15 mouse cellular contexts compared by ENCODE assay signal in the genomic region with DNA sequence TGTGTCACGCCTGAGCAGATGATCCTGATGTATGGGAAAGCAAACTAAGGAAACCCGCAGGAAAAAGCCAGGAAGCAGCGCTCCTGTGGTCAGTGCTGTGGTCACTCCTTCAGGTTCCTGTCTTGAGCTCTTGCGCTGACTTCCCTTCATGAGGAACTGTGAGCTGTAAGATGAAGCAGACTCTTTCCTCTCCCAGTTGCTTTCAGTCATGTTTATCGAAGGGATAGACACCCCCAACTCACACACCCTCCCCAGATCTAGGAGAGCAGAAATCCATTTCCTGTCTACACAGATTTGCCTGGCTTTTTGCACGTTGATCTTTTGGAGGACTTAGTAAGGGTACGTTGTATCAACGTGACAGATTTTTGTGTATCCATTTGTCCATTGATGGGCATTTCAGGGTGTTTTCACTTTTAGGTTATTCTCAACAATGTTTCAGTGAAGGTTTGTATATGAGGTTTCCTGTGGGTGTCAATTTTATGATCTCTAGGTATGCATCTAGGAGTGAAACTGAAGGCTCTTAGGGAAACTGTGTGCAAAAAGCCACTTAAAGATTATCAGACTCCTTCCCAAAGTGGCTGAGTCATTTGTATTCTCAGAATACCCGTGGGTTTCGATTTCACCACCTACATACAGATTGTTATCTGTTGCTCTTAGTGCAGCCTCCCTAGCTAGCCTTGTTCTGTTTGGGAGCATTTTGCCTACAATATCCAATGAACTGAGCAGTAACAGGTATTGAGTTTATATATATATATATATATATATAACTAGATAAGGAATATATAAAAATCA. TPM values are rescaled to one million over a fixed set of nuclear protein-coding genes. Genes with fewer than 3 reads are reported as not detected.
A peak's percentile ranks its signal among the peaks of the same experiment; 100 is the strongest.
DNase-seq lines count a peak whose midpoint lies in the region; ATAC-seq and TF ChIP-seq lines count a peak whose summit lies in the region.
"Had no signal": no experiment of that assay in that cellular context is flagged by ENCODE, and none has a peak within 500 bp of the region (broad histone marks: within the 10 kb centered on the region; RNA-seq: fewer than 3 reads in every experiment).

No protein-coding gene starts in this region.

- WGBS in forebrain, embryonic 13.5 days: 81% methylated on average over 10 of the region's 10 CpGs
- 10% methylated on average over 10 of the region's 10 CpGs for WGBS in thymus, adult 2 months

- no peak for TF ChIP-seq CTCF in MEL (IDR thresholded peaks at IDR 0.05 in 2 of 3, conservative IDR thresholded peaks at IDR 0.05 in 1 of 3; ENCODE audit: control insufficient read depth in 1 of 3, insufficient read depth in 1 of 3, low read depth in 2 of 3, low read length in 3 of 3, poor library complexity in 1 of 3, severe bottlenecking in 1 of 3)
- TF ChIP-seq CTCF in thymus, adult 2 months (IDR thresholded peaks at IDR 0.05; ENCODE audit: borderline replicate concordance, control insufficient read depth, extremely low read depth, insufficient read depth, low read length, poor library complexity): no peak

- peak overlapping the region; percentile 33 for H3K9ac ChIP-seq in MEL (ENCODE audit: control insufficient read depth, low read depth, low read length, poor library complexity, severe bottlenecking)
- H3K9ac ChIP-seq in forebrain, embryonic 13.5 days: no peak overlapping the region
- H3K9ac ChIP-seq: midbrain, embryonic 12.5 days; neural tube, embryonic 12.5 days had no signal

- H3K4me3 ChIP-seq in MEL (ENCODE audit: control insufficient read depth in 1 of 2, insufficient read depth in 1 of 2, low read depth in 2 of 2, low read length in 2 of 2): peak overlapping the region; percentile 35 to 37
- no peak overlapping the region for H3K4me3 ChIP-seq in forebrain, embryonic 13.5 days
- H3K4me3 ChIP-seq in thymus, adult 2 months (ENCODE audit: control insufficient read depth, insufficient read depth, low read length): no peak overlapping the region
- H3K4me3 ChIP-seq: forebrain, embryonic 10.5 days; left cerebral cortex, adult 2 months; midbrain, embryonic 12.5 days; neural tube, embryonic 12.5 days had no signal

- no peaks in the 10 kb centered on the region for H3K27me3 ChIP-seq in MEL (ENCODE audit: control insufficient read depth in 1 of 2, insufficient read depth in 2 of 2, low read length in 2 of 2)
- no peaks in the 10 kb centered on the region for H3K27me3 ChIP-seq in forebrain, embryonic 13.5 days
- no peaks in the 10 kb centered on the region for H3K27me3 ChIP-seq in thymus, adult 2 months (ENCODE audit: control insufficient read depth, insufficient read depth, low read length)
- H3K27me3 ChIP-seq: midbrain, embryonic 12.5 days; neural tube, embryonic 12.5 days had no signal

- TF ChIP-seq POLR2A in MEL (IDR thresholded peaks at IDR 0.05; ENCODE audit: control insufficient read depth in 1 of 2, insufficient read depth in 1 of 2, low read depth in 1 of 2, low read length in 2 of 2, poor library complexity in 1 of 2): no peak
- no peak for TF ChIP-seq POLR2A in thymus, adult 2 months (IDR thresholded peaks at IDR 0.05; ENCODE audit: control insufficient read depth, extremely low read depth, insufficient read depth, low read length, poor library complexity)

- ATAC-seq in erythroid progenitor cell, adult 5-6 weeks (replicated peaks; ENCODE audit: low FRiP score, poor library complexity, severe bottlenecking): peak; percentile 70; the same call in 1 of the 2 replicates
- peak; percentile 77 for ATAC-seq in megakaryocyte, adult 5-6 weeks (ENCODE audit: poor library complexity, severe bottlenecking)
- ATAC-seq in forebrain, embryonic 13.5 days: no peak
- ATAC-seq: intestine, embryonic 16.5 days had no signal

- peak; percentile 60 to 65; a peak in 3 of 4 replicates for TF ChIP-seq EP300 in MEL (IDR thresholded peaks at IDR 0.05; ENCODE audit: low read depth in 1 of 2, low read length in 2 of 2)

- H3K27ac ChIP-seq in MEL (ENCODE audit: control insufficient read depth, low read depth, low read length): peak overlapping the region; percentile 69
- no peak overlapping the region for H3K27ac ChIP-seq in forebrain, embryonic 13.5 days
- H3K27ac ChIP-seq in thymus, adult 2 months (ENCODE audit: control insufficient read depth, insufficient read depth, low read length): no peak overlapping the region
- H3K27ac ChIP-seq: forebrain, embryonic 10.5 days; left cerebral cortex, adult 2 months; midbrain, embryonic 12.5 days; neural tube, embryonic 12.5 days had no signal

- peak; percentile 77 for DNase-seq in CD4-positive helper T cell, adult 2 months (ENCODE audit: low read depth, low spot score)
- peak; percentile 74 for DNase-seq in MEL (ENCODE audit: low read depth, low spot score)
- no peak for DNase-seq in T-cell, adult 2 months (ENCODE audit: low spot score)
- no peak for DNase-seq in thymus, adult 2 months
- DNase-seq: cerebellum, adult 11-12 months; kidney, postnatal 36 days; thymus, postnatal 36 days had no signal

- peaks cover 0 to 20% of the 10 kb centered on the region in 2 experiments; a peak in 2 of 4 replicates for H3K36me3 ChIP-seq in MEL (ENCODE audit: control insufficient read depth in 1 of 2, insufficient read depth in 2 of 2, low read length in 2 of 2)
- H3K36me3 ChIP-seq in forebrain, embryonic 13.5 days (ENCODE audit: poor library complexity, severe bottlenecking): no peaks in the 10 kb centered on the region
- H3K36me3 ChIP-seq in thymus, adult 2 months (ENCODE audit: control insufficient read depth, insufficient read depth, low read length): no peaks in the 10 kb centered on the region
- H3K36me3 ChIP-seq: forebrain, embryonic 10.5 days; midbrain, embryonic 12.5 days; neural tube, embryonic 12.5 days had no signal

- no peak for TF ChIP-seq RAD21 in MEL (IDR thresholded peaks at IDR 0.05; ENCODE audit: low read depth, low read length)

- H3K9me3 ChIP-seq in MEL (replicated peaks; ENCODE audit: insufficient read depth, low read length): no peaks in the 10 kb centered on the region
- no peaks in the 10 kb centered on the region for H3K9me3 ChIP-seq in forebrain, embryonic 13.5 days (replicated peaks)
- H3K9me3 ChIP-seq: forebrain, embryonic 10.5 days; midbrain, embryonic 12.5 days; neural tube, embryonic 12.5 days had no signal

- no peak overlapping the region for H3K4me2 ChIP-seq in forebrain, embryonic 13.5 days
- H3K4me2 ChIP-seq: midbrain, embryonic 12.5 days; neural tube, embryonic 12.5 days had no signal

- H3K79me2 ChIP-seq in MEL (ENCODE audit: control insufficient read depth, insufficient read depth, low read length, poor library complexity): no peaks in the 10 kb centered on the region

- H3K4me1 ChIP-seq in MEL (ENCODE audit: control insufficient read depth in 1 of 2, insufficient read depth in 2 of 2, low read length in 2 of 2): peaks cover 5 to 18% of the 10 kb centered on the region in 2 experiments
- H3K4me1 ChIP-seq in forebrain, embryonic 13.5 days: no peaks in the 10 kb centered on the region
- peaks cover 3% of the 10 kb centered on the region for H3K4me1 ChIP-seq in thymus, adult 2 months (replicated peaks; ENCODE audit: control insufficient read depth, insufficient read depth, low read length)
- H3K4me1 ChIP-seq: forebrain, embryonic 10.5 days; midbrain, embryonic 12.5 days; neural tube, embryonic 12.5 days had no signal

TF ChIP-seq in MEL, 35 proteins besides CTCF, POLR2A, EP300 and RAD21:
- TF ChIP-seq GATA1 (IDR thresholded peaks at IDR 0.05; ENCODE audit: low read depth, low read length) (peak; percentile 91), RCOR1 (IDR thresholded peaks at IDR 0.05; ENCODE audit: low read depth, low read length) (peak; percentile 28; the same call in 1 of the 2 replicates), NRF1 (IDR thresholded peaks at IDR 0.05; ENCODE audit: insufficient read depth, low read depth, low read length, poor library complexity, severe bottlenecking) (no peak), ETS1 (IDR thresholded peaks at IDR 0.05; ENCODE audit: low read depth, low read length) (peak; percentile 79)

RNA-seq across cellular contexts. Expression of a gene that starts 6.5 kb away (rescaled TPM):
- 20.0 and 24.5 TPM in 2 replicates for total RNA-seq in MEL (2012; rRNA removed)
- 10 to 100 TPM; 21.8 to 70.7 TPM for polyA plus RNA-seq in MEL (2012; ENCODE audit: insufficient read depth in 1 of 2, insufficient read length in 2 of 2, low read depth in 1 of 2, low replicate concordance in 2 of 2, missing spikeins in 1 of 2)
- total RNA-seq in erythroid progenitor cell, adult 5-6 weeks (2015; ENCODE audit: low replicate concordance): 27.8 and 31.0 TPM in 2 replicates
- total RNA-seq in erythroid progenitor cell, adult 5-6 weeks (2017; ENCODE audit: low replicate concordance): 20.7 and 30.2 TPM in 2 replicates
- total RNA-seq in megakaryocyte, adult 5-6 weeks (2015): 57.5 and 63.1 TPM in 2 replicates
- 29.1 and 40.5 TPM in 2 replicates for total RNA-seq in megakaryocyte, adult 5-6 weeks (2017)
- polyA plus RNA-seq in forebrain, embryonic 13.5 days (2015; fragmentation: Nextera tagmentation; extraction: Ambion mirVana): 65.2 and 72.3 TPM in 2 replicates
- polyA plus RNA-seq in thymus, adult 2 months (2012; rRNA removed): 17.8 and 18.5 TPM in 2 replicates

RNA-seq across cellular contexts. Expression of a gene that starts 12.4 kb away (rescaled TPM):
- 16.5 and 18.1 TPM in 2 replicates for total RNA-seq in MEL (2012; rRNA removed)
- polyA plus RNA-seq in MEL (2012; ENCODE audit: insufficient read depth in 1 of 2, insufficient read length in 2 of 2, low read depth in 1 of 2, low replicate concordance in 2 of 2, missing spikeins in 1 of 2): 10 to 100 TPM in 1 of 2 experiments, not detected in 1; 12.0 TPM
- total RNA-seq in erythroid progenitor cell, adult 5-6 weeks (2015; ENCODE audit: low replicate concordance): 0.42 and 1.8 TPM in 2 replicates
- total RNA-seq in erythroid progenitor cell, adult 5-6 weeks (2017; ENCODE audit: low replicate concordance): 2.6 and 5.4 TPM in 2 replicates
- 5.4 and 9.8 TPM in 2 replicates for total RNA-seq in megakaryocyte, adult 5-6 weeks (2015)
- total RNA-seq in megakaryocyte, adult 5-6 weeks (2017): 20.7 and 26.1 TPM in 2 replicates
- polyA plus RNA-seq in forebrain, embryonic 13.5 days (2015; fragmentation: Nextera tagmentation; extraction: Ambion mirVana): 19.3 and 20.3 TPM in 2 replicates
- polyA plus RNA-seq in thymus, adult 2 months (2012; rRNA removed): 7.6 TPM in 2 replicates

Comparison
In these comparisons a context has a peak if more than half of its experiments do, and no peak if none do; other contexts are left out.
1. DNase-seq: peak in CD4-positive helper T cell, adult 2 months (single experiment) and MEL (single experiment); none in T-cell, adult 2 months (single experiment) and thymus, adult 2 months (single experiment).
2. H3K4me3 ChIP-seq: peak in MEL (2 of 2); none in forebrain, embryonic 13.5 days (single experiment) and thymus, adult 2 months (single experiment).